Mouse (Mus musculus): Measurements from ENCODE around the gene Csnk2a1.

Gene Csnk2a1

GRCm38 (mm10) chr2:152326654-152327053 is 100.0 kb downstream of the Csnk2a1 start:
- no peak for DNase-seq

- DNase-seq, result no peak
These were observed 101.3 kb downstream of the Csnk2a1 start for GRCm38 (mm10) chr2:152327980-152328379.

GRCm38 (mm10) chr2:152330858-152331423 is 104.3 kb downstream of the Csnk2a1 start:
- DNase-seq, result no peak

Measured in B cell, adult 2 months (primary cell).